Mouse (Mus musculus) lung, postnatal 0 days (tissue): ENCODE measurements around the gene Colq.

Experiments
- CTCF ChIP-seq: IDR thresholded peaks from 2 replicates; pipeline ENCODE4 v1.5.1; 2016; ENCODE audit warnings: antibody characterized with exemption, mild to moderate bottlenecking
- EP300 ChIP-seq: IDR thresholded peaks from 2 replicates; pipeline ENCODE4 v1.6.1; 2016; ENCODE audit warnings: antibody characterized with exemption, mild to moderate bottlenecking, control low read depth

DNA sequence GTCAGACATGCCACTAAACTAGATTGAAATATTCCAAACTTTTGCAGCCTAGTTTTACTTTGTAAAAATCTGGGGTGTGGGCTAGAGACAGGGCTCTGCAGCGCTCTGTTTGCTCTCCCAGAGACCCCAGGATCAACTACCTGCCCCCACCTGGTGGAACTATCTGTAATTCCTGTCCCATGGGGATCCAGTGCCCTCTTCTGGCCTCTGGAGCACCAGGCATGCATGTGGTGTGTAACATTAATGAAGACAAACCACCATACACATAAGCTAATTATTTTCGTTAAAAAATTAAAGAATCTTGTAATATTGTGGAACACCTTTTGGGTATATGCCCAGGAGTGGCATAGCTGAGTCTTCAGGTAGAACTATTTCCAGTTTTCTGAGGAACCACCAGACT, 117.8 kb downstream of the Colq start:
- no peak for TF ChIP-seq EP300
- peak; percentile 35; the same call in 1 of the 2 replicates for TF ChIP-seq CTCF
